Mouse (Mus musculus): ENCODE measurements around the gene Rmdn2. TPM values are rescaled to one million over a fixed set of nuclear protein-coding genes. Genes with fewer than 3 reads are reported as not detected.
A peak's percentile ranks its signal among the peaks of the same experiment; 100 is the strongest.

The Rmdn2 gene
- total and polyA plus RNA-seq, 2 experiments, result 14.1 to 82.7 TPM

DNA sequence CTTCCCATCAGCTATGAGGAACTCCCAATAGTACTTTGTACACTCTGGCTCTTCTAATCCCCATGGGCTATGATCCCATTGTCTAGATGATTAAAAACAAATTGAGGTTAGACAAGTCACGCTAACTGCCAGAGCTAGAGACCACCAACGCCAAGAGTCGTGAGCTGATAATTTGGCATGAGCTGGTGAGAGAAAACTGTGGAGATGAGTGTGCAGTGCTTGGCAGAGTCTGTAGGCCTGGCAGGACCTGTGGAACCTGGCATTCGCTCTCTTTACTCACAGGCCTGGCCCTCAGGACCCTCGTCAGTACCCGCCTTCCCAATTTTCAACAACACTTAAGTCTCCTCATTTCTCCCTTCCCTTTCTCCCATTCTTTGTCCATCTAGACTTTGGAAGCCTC, 83.9 kb downstream of the Rmdn2 start:
- Histone ChIP-seq H3K27ac (replicated peaks; ENCODE audit: insufficient read depth, low read depth, low read length) (no peak overlapping the region), H3K4me3 (ENCODE audit: insufficient read depth, low read depth, low read length) (no peak overlapping the region), H3K9ac (ENCODE audit: low read depth, low read length) (no peak overlapping the region), H3K27me3 (ENCODE audit: control insufficient read depth, insufficient read depth, low read length) (no peaks in the 10 kb centered on the region), H3K36me3 (ENCODE audit: control insufficient read depth, insufficient read depth, low read length) (no peaks in the 10 kb centered on the region), H3K4me1 (ENCODE audit: control insufficient read depth, insufficient read depth, low read length) (no peaks in the 10 kb centered on the region), H3K79me2 (ENCODE audit: control insufficient read depth, insufficient read depth, low read length) (no peaks in the 10 kb centered on the region)
- DNase-seq (ENCODE audit: extremely low read depth, low read depth, low spot score), result no peak
- no peak for TF ChIP-seq POLR2A (IDR thresholded peaks at IDR 0.05; ENCODE audit: extremely low read depth, insufficient read depth, low read length)
- TF ChIP-seq CTCF (IDR thresholded peaks at IDR 0.05; ENCODE audit: low read depth, low read length), result no peak
- WGBS, result 90% methylated on average over 6 of the region's 6 CpGs

DNA sequence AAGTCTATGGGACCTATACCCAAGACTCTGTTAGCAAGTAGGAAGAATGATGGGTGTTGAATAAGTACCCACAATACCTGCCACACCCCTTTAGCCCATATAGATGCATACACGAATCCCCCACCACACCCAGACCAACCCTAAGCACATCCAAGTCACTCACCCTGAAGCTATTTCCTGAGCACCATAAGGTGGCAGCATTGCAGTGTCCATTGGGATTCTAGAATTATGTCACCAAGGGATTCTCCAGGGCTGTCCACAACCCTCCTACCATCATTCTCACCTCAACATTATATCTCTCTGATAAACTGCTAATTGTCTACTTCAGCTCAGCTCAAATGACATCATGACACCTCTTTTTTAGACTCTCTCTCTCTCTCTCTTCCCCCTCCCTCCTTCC, 87.5 kb downstream of the Rmdn2 start:
- Histone ChIP-seq H3K4me1 (ENCODE audit: control insufficient read depth, insufficient read depth, low read length) (no peaks in the 10 kb centered on the region), H3K79me2 (ENCODE audit: control insufficient read depth, insufficient read depth, low read length) (no peaks in the 10 kb centered on the region), H3K9ac (ENCODE audit: low read depth, low read length) (no peak overlapping the region), H3K27me3 (ENCODE audit: control insufficient read depth, insufficient read depth, low read length) (no peaks in the 10 kb centered on the region), H3K36me3 (ENCODE audit: control insufficient read depth, insufficient read depth, low read length) (no peaks in the 10 kb centered on the region), H3K27ac (replicated peaks; ENCODE audit: insufficient read depth, low read depth, low read length) (no peak overlapping the region), H3K4me3 (ENCODE audit: insufficient read depth, low read depth, low read length) (no peak overlapping the region)
- TF ChIP-seq POLR2A (IDR thresholded peaks at IDR 0.05; ENCODE audit: extremely low read depth, insufficient read depth, low read length) (no peak), CTCF (IDR thresholded peaks at IDR 0.05; ENCODE audit: low read depth, low read length) (peak; percentile 35)
- no peak for DNase-seq (ENCODE audit: extremely low read depth, low read depth, low spot score)
- WGBS, result 44% methylated on average over 1 of the region's 1 CpGs

DNA sequence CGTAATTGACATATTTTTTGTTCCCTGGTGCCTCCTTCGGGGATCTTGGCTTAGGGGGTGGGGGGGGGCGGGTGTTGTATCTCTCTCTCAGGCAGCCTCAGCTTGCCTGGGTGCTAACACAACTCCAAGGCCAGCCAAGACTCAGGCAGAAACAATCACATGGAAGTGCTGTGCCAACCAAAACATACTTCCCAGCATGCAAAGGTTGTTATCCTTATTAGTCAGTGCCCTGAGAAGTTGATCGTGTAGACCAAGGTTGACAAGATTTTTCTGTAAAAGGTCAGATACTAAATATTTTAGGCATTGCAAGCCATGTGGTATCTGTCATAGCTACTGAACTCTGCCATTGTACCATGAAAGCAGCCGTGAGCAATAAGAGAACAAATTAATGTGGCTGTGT, 89.2 kb downstream of the Rmdn2 start:
- no peak for TF ChIP-seq CTCF (IDR thresholded peaks at IDR 0.05; ENCODE audit: low read depth, low read length)
- no peak for TF ChIP-seq POLR2A (IDR thresholded peaks at IDR 0.05; ENCODE audit: extremely low read depth, insufficient read depth, low read length)
- Histone ChIP-seq H3K4me3 (ENCODE audit: insufficient read depth, low read depth, low read length) (no peak overlapping the region), H3K27me3 (ENCODE audit: control insufficient read depth, insufficient read depth, low read length) (no peaks in the 10 kb centered on the region), H3K27ac (replicated peaks; ENCODE audit: insufficient read depth, low read depth, low read length) (no peak overlapping the region), H3K9ac (ENCODE audit: low read depth, low read length) (no peak overlapping the region), H3K79me2 (ENCODE audit: control insufficient read depth, insufficient read depth, low read length) (no peaks in the 10 kb centered on the region), H3K36me3 (ENCODE audit: control insufficient read depth, insufficient read depth, low read length) (no peaks in the 10 kb centered on the region), H3K4me1 (ENCODE audit: control insufficient read depth, insufficient read depth, low read length) (no peaks in the 10 kb centered on the region)
- DNase-seq (ENCODE audit: extremely low read depth, low read depth, low spot score), result no peak
- 87% methylated on average over 5 of the region's 5 CpGs for WGBS

DNA sequence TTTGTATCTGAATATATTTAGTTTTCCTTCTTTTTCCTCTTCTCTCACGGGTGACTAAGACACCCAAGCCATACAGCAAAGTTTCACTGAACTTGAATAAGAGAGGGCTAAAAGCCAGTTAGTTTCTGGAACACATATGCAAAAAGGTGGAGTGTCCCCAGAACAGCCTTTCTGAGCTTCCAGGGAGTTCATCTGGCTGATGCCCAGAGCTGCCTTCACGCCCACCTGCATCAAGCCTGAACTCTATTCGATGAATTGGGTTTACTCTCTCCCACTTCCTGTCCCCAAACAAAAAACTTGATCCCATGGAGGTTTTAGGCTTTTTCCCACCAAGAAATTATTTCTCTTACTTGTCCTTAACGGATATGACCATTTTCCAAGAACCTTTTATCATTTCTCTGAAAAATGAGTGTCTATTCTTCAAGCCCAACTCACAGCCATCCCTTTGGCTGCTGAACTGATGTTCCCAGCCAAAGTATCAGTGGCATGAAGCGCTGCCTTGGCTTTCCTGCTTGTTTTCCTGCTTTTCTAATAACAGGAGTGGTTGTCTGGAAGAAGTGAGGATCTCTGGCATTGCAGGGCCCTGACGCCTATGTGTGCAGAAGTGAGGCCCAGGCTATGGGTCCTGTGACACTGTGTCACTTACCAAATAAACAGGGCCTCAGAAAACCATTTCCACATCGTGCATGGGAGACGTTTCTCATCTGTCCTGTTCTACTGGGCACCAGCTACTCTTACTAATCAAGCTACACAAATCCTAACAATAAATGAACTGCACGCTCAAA, 94.2 kb downstream of the Rmdn2 start:
- H3K36me3 ChIP-seq (ENCODE audit: control insufficient read depth, insufficient read depth, low read length), result no peaks in the 10 kb centered on the region
- no peak overlapping the region for H3K4me3 ChIP-seq (ENCODE audit: insufficient read depth, low read depth, low read length)
- H3K27me3 ChIP-seq (ENCODE audit: control insufficient read depth, insufficient read depth, low read length), result peaks cover 4% of the 10 kb centered on the region; the same call in 1 of the 2 replicates
- no peak for TF ChIP-seq POLR2A (IDR thresholded peaks at IDR 0.05; ENCODE audit: extremely low read depth, insufficient read depth, low read length)
- no peak for TF ChIP-seq CTCF (IDR thresholded peaks at IDR 0.05; ENCODE audit: low read depth, low read length)
- 73% methylated on average over 9 of the region's 9 CpGs for WGBS
- no peak for DNase-seq (ENCODE audit: extremely low read depth, low read depth, low spot score)
- no peak overlapping the region for H3K9ac ChIP-seq (ENCODE audit: low read depth, low read length)
- H3K79me2 ChIP-seq (ENCODE audit: control insufficient read depth, insufficient read depth, low read length), result no peaks in the 10 kb centered on the region
- H3K27ac ChIP-seq (replicated peaks; ENCODE audit: insufficient read depth, low read depth, low read length), result no peak overlapping the region
- no peaks in the 10 kb centered on the region for H3K4me1 ChIP-seq (ENCODE audit: control insufficient read depth, insufficient read depth, low read length)

DNA sequence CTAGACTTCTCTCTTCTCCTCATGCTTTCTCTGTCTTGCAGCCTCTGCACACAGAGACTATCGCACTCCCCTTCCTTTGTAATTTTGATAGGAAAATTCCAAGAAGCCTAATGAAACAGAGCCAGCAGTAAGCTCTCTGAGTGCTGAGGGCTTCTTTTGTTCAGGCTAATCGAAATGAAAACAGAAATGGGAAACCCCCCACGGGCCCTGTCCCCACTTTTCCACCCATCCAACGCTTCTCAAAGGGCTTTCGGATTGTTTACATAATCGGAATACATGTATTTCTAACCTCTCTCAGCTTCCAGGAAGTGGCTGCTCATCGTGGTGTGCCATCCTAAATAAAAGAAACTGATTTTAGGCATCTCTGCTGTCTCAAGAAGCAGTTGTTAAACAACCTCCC, 96.5 kb downstream of the Rmdn2 start:
- WGBS, result 43% methylated on average over 7 of the region's 7 CpGs
- TF ChIP-seq CTCF (IDR thresholded peaks at IDR 0.05; ENCODE audit: low read depth, low read length) (no peak), POLR2A (IDR thresholded peaks at IDR 0.05; ENCODE audit: extremely low read depth, insufficient read depth, low read length) (no peak)

DNA sequence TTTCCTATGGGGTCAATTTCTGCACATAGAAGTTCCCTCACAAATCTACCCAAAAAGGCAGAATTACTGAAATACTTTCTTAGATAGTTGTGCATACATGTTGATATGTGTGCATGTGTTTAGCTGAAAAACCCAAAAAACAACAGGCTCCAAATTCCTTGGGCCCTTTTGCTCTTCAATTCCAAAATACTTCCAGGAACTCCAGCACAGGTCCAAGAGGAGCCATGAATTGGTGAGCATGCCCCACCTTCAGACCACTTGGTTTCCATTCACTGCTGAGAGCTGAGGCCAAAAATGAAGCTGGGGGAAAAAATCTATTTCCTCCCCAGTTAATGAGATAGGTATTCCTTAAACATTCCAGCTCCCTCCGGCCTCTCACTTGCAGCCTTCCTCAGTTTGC, 98.1 kb downstream of the Rmdn2 start:
- Histone ChIP-seq H3K9ac (ENCODE audit: low read depth, low read length) (no peak overlapping the region), H3K79me2 (ENCODE audit: control insufficient read depth, insufficient read depth, low read length) (no peaks in the 10 kb centered on the region), H3K4me1 (ENCODE audit: control insufficient read depth, insufficient read depth, low read length) (peaks cover 3% of the 10 kb centered on the region; the same call in 1 of the 2 replicates), H3K4me3 (ENCODE audit: insufficient read depth, low read depth, low read length) (no peak overlapping the region), H3K27me3 (ENCODE audit: control insufficient read depth, insufficient read depth, low read length) (peaks cover 19% of the 10 kb centered on the region), H3K36me3 (ENCODE audit: control insufficient read depth, insufficient read depth, low read length) (no peaks in the 10 kb centered on the region), H3K27ac (replicated peaks; ENCODE audit: insufficient read depth, low read depth, low read length) (no peak overlapping the region)
- DNase-seq (ENCODE audit: extremely low read depth, low read depth, low spot score), result no peak
- TF ChIP-seq CTCF (IDR thresholded peaks at IDR 0.05; ENCODE audit: low read depth, low read length) (no peak), POLR2A (IDR thresholded peaks at IDR 0.05; ENCODE audit: extremely low read depth, insufficient read depth, low read length) (no peak)
- 77% methylated on average over 1 of the region's 1 CpGs for WGBS

More for the DNA sequence above, 96.5 kb downstream of the Rmdn2 start:
- no peaks in the 10 kb centered on the region for H3K36me3 ChIP-seq (ENCODE audit: control insufficient read depth, insufficient read depth, low read length)
- peaks cover 6% of the 10 kb centered on the region; the same call in 1 of the 2 replicates for H3K27me3 ChIP-seq (ENCODE audit: control insufficient read depth, insufficient read depth, low read length)
- no peak overlapping the region for H3K4me3 ChIP-seq (ENCODE audit: insufficient read depth, low read depth, low read length)
- no peaks in the 10 kb centered on the region for H3K4me1 ChIP-seq (ENCODE audit: control insufficient read depth, insufficient read depth, low read length)
- H3K79me2 ChIP-seq (ENCODE audit: control insufficient read depth, insufficient read depth, low read length), result no peaks in the 10 kb centered on the region
- no peak overlapping the region for H3K27ac ChIP-seq (replicated peaks; ENCODE audit: insufficient read depth, low read depth, low read length)
- DNase-seq (ENCODE audit: extremely low read depth, low read depth, low spot score), result no peak
- H3K9ac ChIP-seq (ENCODE audit: low read depth, low read length), result no peak overlapping the region

All from liver, adult 2 months (tissue).